Mouse (Mus musculus) adrenal gland (tissue): ENCODE data around the gene Abhd14a.
"Not testable (repeated sequence)": the region's sequence is repeated elsewhere in the genome, so short reads cannot be mapped to it uniquely, and the experiment has no call there.

Experiments used
- intact Hi-C: fragments of 180-260 bp; cut with DNase I; formaldehyde crosslinking; loops from one replicate; pipeline ENCODE4 v1.15.1; 2025
- long read RNA-seq, 2 experiments: library from polyadenylated mRNA; unstranded; transcript quantifications; one replicate each; pipeline ENCODE4 v2.0.0; 2020; ENCODE audit warnings: borderline replicate concordance in 1 of 2; ENCODE audit not compliant: insufficient replicate concordance in 1 of 2

The Abhd14a gene
- long read RNA-seq, experiment 1, transcript Abhd14a-202 (6 exons, 1,262 nt) = major isoform, 8 of 35 reads
- long read RNA-seq, experiment 1, partial matches to known transcripts = 2 of 35 reads
- long read RNA-seq, experiment 1, other reads (novel, unspliced or antisense) = 23 of 35 reads
- long read RNA-seq, experiment 2, transcript Abhd14a-202 (6 exons, 1,262 nt) = major isoform, 6 of 27 reads
- long read RNA-seq, experiment 2, partial matches to known transcripts = 1 of 27 reads
- long read RNA-seq, experiment 2, other reads (novel, unspliced or antisense) = 20 of 27 reads

GRCm38 (mm10) chr9:106447348-106447747 lies at the start of gene Abhd14a, which contains the start of gene Abhd14b:
Gene Abhd14a (minus strand): TSS chr9:106447678.
Gene Abhd14b (plus strand): TSS chr9:106447459.
- intact Hi-C loops = no loop called here

- intact Hi-C loops = not testable (repeated sequence)
Observed at GRCm38 (mm10) chr9:106487602-106488001, 40.1 kb upstream of the Abhd14a start.

DNA sequence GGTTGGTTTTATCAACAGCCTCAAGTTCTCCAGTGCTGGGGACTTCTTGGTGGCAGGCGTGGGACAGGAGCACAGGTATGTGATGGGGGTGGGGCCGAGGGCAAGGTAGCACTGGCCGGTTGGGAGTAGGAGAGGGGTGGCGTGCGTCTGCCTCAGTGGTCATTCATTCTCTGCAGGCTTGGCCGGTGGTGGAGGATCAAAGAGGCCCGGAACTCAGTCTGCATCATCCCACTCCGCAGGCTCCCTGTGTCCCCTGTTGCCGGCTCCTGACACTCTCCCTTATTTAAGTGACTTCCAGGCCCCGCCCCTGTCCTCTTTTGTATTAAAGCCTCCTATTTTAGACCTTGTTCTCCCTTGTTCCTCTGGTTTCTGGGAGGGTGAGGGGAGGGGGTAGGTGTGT lies 37.6 kb upstream of the Abhd14a start:
- intact Hi-C loops = no loop called here

GRCm38 (mm10) chr9:106483606-106484005 lies 36.1 kb upstream of the Abhd14a start:
- intact Hi-C loops = no loop called here

GRCm38 (mm10) chr9:106483136-106483535 lies 35.7 kb upstream of the Abhd14a start:
- intact Hi-C loops = no loop called here

DNA sequence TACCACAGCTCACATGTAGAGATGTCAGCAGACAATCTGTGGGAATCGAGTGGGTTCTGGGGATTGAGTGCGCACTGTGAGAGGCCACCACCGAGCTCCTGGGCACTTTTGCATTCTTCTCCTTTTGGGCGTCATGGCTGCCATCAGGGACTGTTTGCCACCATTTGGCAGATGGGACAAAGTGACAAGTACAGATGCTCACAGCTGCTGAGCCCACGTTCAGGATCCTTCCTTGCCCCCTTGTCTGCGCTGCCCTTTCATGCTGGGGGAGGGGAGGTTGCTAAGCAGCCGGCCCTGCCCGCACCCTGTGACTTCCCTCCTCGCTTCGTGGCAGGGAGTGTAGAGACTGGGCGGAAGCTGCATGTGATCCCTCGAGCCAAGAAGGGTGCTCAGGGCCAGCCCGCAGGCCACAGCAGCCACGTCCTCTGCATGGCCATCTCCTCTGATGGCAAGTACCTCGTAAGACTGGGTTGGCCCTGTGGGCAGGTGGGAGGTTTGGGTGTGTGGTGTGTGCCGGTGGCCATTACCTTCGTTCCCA lies 35.2 kb upstream of the Abhd14a start:
- intact Hi-C loops = no loop called here

GRCm38 (mm10) chr9:106481676-106482075 lies 34.2 kb upstream of the Abhd14a start:
- intact Hi-C loops = no loop called here

DNA sequence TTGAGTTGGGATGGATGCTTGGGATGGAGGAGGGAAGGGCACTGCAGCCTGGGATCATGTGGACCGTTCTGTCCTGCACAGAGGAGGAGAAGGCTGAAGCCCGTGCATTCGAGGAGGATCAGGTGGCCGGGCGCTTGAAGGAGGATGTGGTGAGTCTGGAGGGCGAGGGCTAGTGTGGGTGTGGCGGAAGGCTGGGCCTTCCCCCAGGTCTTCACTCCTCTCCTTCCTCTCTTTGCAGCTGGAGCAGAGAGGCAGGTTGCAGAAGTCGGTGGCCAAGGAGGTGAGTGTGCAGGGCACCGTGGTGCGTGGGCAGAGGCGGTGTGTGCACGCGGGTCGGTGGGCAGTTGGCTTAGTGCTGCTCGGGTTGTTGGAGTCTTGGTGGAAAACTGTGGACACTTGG lies 33.6 kb upstream of the Abhd14a start:
- intact Hi-C loops = no loop called here

- intact Hi-C loops = no loop called here
Observed at GRCm38 (mm10) chr9:106480541-106480940, 33.1 kb upstream of the Abhd14a start.

GRCm38 (mm10) chr9:106478101-106478500 lies 30.6 kb upstream of the Abhd14a start:
- intact Hi-C loops = loop anchor here (5.0 kb wide), 1 partner anchor 171 kb away; no protein-coding TSS in a partner anchor

DNA sequence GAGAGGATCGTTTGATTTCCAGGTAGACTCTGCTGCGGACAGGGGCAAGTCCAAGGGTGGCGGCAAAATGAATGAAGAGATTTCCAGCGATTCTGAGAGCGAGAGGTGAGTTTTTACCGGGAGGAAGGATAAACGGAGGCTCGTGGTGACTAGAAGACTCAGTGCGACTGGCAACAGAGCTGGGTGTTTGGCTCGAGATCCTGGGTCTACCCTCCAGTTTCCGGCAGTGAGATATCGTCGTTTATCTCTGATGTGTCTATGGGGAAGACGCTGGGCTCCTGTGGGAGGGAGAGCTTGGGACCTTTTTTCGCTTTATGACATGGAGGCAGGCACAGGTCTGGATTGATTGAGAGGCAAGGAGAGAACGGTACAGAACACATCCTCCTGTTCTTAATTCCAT lies 30.2 kb upstream of the Abhd14a start:
- intact Hi-C loops = loop anchor here (5.0 kb wide), 1 partner anchor 170 kb away; no protein-coding TSS in a partner anchor

DNA sequence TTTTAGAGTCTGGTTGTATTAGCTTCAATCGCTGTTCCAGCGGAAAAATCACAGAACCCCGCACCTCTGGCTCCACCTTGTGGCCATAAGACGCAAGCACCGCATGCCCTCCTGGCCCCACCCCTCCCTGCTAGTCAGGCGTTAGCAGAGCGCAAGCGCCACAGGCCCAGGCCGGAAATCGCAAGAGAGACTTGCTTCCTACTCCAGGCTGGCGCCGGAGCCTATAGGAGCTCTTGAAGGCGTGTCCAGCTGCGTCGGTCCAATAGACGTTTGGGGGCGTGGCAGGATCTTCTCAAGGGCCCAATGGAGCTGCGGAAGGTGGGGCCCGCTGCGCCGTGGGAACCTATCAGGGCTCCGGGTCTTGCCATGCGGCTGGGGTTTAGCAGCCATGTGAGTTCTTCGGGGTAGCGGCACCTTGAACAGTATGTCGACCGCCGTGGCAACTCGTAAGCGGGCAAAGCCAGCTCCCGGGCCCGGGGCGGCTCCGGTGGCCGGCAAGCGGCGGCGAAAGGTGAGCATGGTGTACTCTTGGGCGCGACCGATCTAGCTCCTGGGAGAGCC lies 29.5 kb upstream of the Abhd14a start, which contains the start of gene Parp3:
Gene Parp3 (minus strand): TSS at position 26 of the 561 bp plus-strand sequence.
- intact Hi-C loops = loop anchor here (5.0 kb wide), 1 partner anchor 170 kb away; no protein-coding TSS in a partner anchor

GRCm38 (mm10) chr9:106476002-106476923 lies 28.8 kb upstream of the Abhd14a start:
- intact Hi-C loops = loop anchor here (5.0 kb wide), 1 partner anchor 169 kb away; no protein-coding TSS in a partner anchor

GRCm38 (mm10) chr9:106475663-106476001 lies 28.2 kb upstream of the Abhd14a start, which contains the start of gene Rrp9:
Gene Rrp9 (plus strand): TSS chr9:106475963.
- intact Hi-C loops = loop anchor here (5.0 kb wide), 1 partner anchor 168 kb away; no protein-coding TSS in a partner anchor

GRCm38 (mm10) chr9:106475046-106475445 lies 27.6 kb upstream of the Abhd14a start:
- intact Hi-C loops = loop anchor here (5.0 kb wide), 1 partner anchor 168 kb away; no protein-coding TSS in a partner anchor

GRCm38 (mm10) chr9:106474456-106474855 lies 27.0 kb upstream of the Abhd14a start:
- intact Hi-C loops = loop anchor here (5.0 kb wide), 1 partner anchor 42 kb away; no protein-coding TSS in a partner anchor

GRCm38 (mm10) chr9:106473753-106474105 lies 26.3 kb upstream of the Abhd14a start:
- intact Hi-C loops = loop anchor here (5.0 kb wide), 1 partner anchor 41 kb away; no protein-coding TSS in a partner anchor

- intact Hi-C loops = loop anchor here (5.0 kb wide), 1 partner anchor 41 kb away; no protein-coding TSS in a partner anchor
Observed at GRCm38 (mm10) chr9:106473081-106473752, 25.7 kb upstream of the Abhd14a start.

DNA sequence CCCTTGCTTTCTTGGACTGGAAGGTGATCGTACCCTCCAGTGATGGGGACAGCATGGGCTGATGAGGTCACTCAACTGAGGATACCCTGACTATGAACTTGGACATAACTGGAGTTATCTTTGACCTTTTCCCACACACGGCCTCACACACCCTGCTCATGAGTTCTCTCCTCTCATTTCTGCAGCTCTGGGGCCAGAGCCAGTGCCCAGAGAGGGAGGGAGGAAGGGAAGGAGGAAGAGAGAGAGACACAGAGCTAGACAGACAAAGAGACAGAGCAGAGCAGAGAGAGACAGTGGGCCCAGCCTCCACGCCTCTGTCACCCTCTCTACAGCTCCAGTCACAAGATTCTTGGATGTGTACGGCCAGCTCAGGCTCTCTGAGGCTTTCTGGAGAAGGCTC lies 24.8 kb upstream of the Abhd14a start:
- intact Hi-C loops = loop anchor here (5.0 kb wide), 1 partner anchor 40 kb away; no protein-coding TSS in a partner anchor

DNA sequence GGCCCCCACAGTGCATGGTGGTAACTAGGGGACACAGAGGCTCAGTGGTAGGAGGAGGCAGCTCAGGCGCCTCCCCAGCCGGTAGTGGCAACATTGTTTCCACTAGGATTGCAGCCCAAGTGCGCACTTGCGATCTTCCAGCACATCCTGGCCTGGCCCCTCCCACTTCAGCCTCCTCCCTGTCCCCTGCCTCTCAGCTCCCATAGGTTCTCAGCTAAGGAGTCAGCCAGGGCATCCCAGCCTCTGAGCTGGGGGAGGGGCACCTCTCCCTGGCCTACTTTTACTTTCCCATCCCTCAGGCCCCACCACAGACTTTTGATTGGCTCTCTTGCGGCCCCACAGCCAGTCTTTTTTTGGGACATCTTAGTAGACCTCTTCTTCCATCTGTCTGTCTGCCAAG lies 24.4 kb upstream of the Abhd14a start:
- intact Hi-C loops = loop anchor here (5.0 kb wide), 1 partner anchor 40 kb away; no protein-coding TSS in a partner anchor
